Comparison of ENCODE assay signal across 8 mouse cellular contexts in genomic region chr8:82351268-82351943, GRCm38 (mm10). TPM values are rescaled to one million over a fixed set of nuclear protein-coding genes. Genes with fewer than 3 reads are reported as not detected.
A peak's percentile ranks its signal among the peaks of the same experiment; 100 is the strongest.
DNase-seq lines count a peak whose midpoint lies in the region; ATAC-seq and TF ChIP-seq lines count a peak whose summit lies in the region.
"Had no signal": no experiment of that assay in that cellular context is flagged by ENCODE, and none has a peak within 500 bp of the region (broad histone marks: within the 10 kb centered on the region; RNA-seq: fewer than 3 reads in every experiment).

No protein-coding gene starts in this region.

- no peak overlapping the region for H3K4me2 ChIP-seq in stomach, postnatal 0 days (replicated peaks; ENCODE audit: low read depth)
- H3K4me2 ChIP-seq: embryonic facial prominence, embryonic 13.5 days had no signal

- no peak for ATAC-seq in stomach, postnatal 0 days (ENCODE audit: low FRiP score, low TSS enrichment)
- no peak for ATAC-seq in erythroblast, adult 5-6 weeks (replicated peaks; ENCODE audit: low FRiP score, poor library complexity, severe bottlenecking)

- TF ChIP-seq CTCF in layer of hippocampus, adult 2 months (conservative IDR thresholded peaks at IDR 0.05) = peak; percentile 76
- peak; percentile 65 for TF ChIP-seq CTCF in stomach, postnatal 0 days (IDR thresholded peaks at IDR 0.05; ENCODE audit: low read depth)

- H3K36me3 ChIP-seq in stomach, postnatal 0 days (ENCODE audit: control insufficient read depth, insufficient read depth, low read length) = no peaks in the 10 kb centered on the region
- H3K36me3 ChIP-seq: embryonic facial prominence, embryonic 13.5 days had no signal

- no peaks in the 10 kb centered on the region for H3K27me3 ChIP-seq in stomach, postnatal 0 days (ENCODE audit: control insufficient read depth, insufficient read depth, low read length)
- H3K27me3 ChIP-seq: embryonic facial prominence, embryonic 13.5 days had no signal

- H3K9ac ChIP-seq in stomach, postnatal 0 days (ENCODE audit: low read length) = no peak overlapping the region
- H3K9ac ChIP-seq: embryonic facial prominence, embryonic 13.5 days had no signal

- no peak overlapping the region for H3K27ac ChIP-seq in layer of hippocampus, adult 2 months
- no peak overlapping the region for H3K27ac ChIP-seq in stomach, postnatal 0 days (replicated peaks)
- H3K27ac ChIP-seq: embryonic facial prominence, embryonic 13.5 days had no signal

- H3K4me3 ChIP-seq in layer of hippocampus, adult 2 months = no peak overlapping the region
- no peak overlapping the region for H3K4me3 ChIP-seq in stomach, postnatal 0 days (ENCODE audit: low read depth, low read length)
- H3K4me3 ChIP-seq: embryonic facial prominence, embryonic 13.5 days had no signal

- no peak for DNase-seq in layer of hippocampus, adult 2 months (ENCODE audit: low spot score in 2 of 2)
- no peak for DNase-seq in layer of hippocampus, adult 8-10 months (ENCODE audit: low spot score in 2 of 2)
- peak; percentile 82 for DNase-seq in R1 (ENCODE audit: low read depth, low spot score)
- DNase-seq in kidney, postnatal 14 days = peak; percentile 32
- DNase-seq in stomach, postnatal 0 days (ENCODE audit: low spot score) = no peak
- no peak for DNase-seq in right cerebral cortex, postnatal 25 days

- TF ChIP-seq EP300 in stomach, postnatal 0 days (optimal IDR thresholded peaks at IDR 0.05) = no peak

- no peaks in the 10 kb centered on the region for H3K9me3 ChIP-seq in stomach, postnatal 0 days (ENCODE audit: control insufficient read depth, low read length)
- H3K9me3 ChIP-seq: embryonic facial prominence, embryonic 13.5 days had no signal

- H3K4me1 ChIP-seq in stomach, postnatal 0 days (replicated peaks; ENCODE audit: control insufficient read depth, insufficient read depth) = no peaks in the 10 kb centered on the region
- H3K4me1 ChIP-seq: embryonic facial prominence, embryonic 13.5 days had no signal

- WGBS in stomach, postnatal 0 days = 61% methylated on average over 1 of the region's 1 CpGs

RNA-seq across cellular contexts. Expression of gene Il15, which starts 51.6 kb away (rescaled TPM):
- 1 to 10 TPM in 1 of 2 experiments, under 1 TPM in 1; 0.51 to 1.9 TPM for total RNA-seq in layer of hippocampus, adult 2 months (2021)
- 1 to 10 TPM; 2.0 to 3.8 (median 2.6) TPM for total RNA-seq in layer of hippocampus, adult 8-10 months (2022)
- polyA plus RNA-seq in stomach, postnatal 0 days (2015; fragmentation: Nextera tagmentation; extraction: Ambion mirVana) = 8.2 and 10.6 TPM in 2 replicates
- 19.2 and 31.1 TPM in 2 replicates for total RNA-seq in erythroblast, adult 5-6 weeks (2015; ENCODE audit: low replicate concordance)
- 2.6 and 7.0 TPM in 2 replicates for total RNA-seq in erythroblast, adult 5-6 weeks (2017; ENCODE audit: low replicate concordance)

Comparison
In these comparisons a context has a peak if more than half of its experiments do, and no peak if none do; other contexts are left out.
1. DNase-seq: peak in R1 (single experiment) and kidney, postnatal 14 days (single experiment); none in layer of hippocampus, adult 2 months (0 of 2), layer of hippocampus, adult 8-10 months (0 of 2), stomach, postnatal 0 days (single experiment) and right cerebral cortex, postnatal 25 days (single experiment).